Mouse (Mus musculus): Measurements from ENCODE around the gene Rbm39. TPM values are rescaled to one million over a fixed set of nuclear protein-coding genes. Genes with fewer than 3 reads are reported as not detected.

The Rbm39 gene
- 643 TPM in 1 of 2 replicates, not detected in the other for polyA plus RNA-seq (2012; ENCODE audit: insufficient read depth, insufficient read length, low replicate concordance, missing spikeins)

DNA sequence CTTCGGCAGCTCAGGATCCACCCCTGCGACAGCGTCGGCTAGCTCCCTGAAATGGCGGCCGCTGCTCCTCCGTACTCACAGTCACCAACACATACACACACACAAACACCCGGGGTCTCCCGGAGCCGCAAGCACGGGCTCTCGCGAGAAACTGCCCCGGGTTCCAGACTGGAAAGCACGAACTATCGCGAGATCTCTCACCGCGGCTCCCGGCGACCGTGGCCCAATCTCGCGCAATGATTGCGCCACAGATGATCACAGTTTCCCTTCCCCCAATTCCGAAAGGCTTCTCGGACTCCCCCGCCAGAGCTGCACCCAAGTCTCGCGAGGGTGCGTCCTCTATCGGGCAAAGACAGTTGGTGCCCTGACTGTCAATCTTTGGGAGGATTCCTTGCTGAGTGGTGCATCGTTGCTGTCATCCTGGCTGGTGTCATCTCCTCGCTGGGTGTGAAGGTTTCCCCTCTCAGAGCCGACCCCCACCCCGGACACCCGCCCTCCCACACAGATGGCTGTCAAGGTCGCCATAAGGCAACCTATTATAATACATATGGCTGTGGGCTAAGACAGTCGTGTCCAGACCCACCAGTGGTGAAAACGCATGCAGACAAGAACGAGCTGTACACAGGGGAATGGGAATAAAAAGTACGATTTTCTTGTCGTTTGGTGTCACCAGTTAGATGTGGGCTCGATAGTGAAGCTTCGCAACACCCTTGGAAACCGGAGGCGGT, at the start of gene Rbm39:
Rbm39 (minus strand) TSS at position 145 of the 728 bp plus-strand sequence.
- TF ChIP-seq CTCF (IDR thresholded peaks at IDR 0.05; ENCODE audit: insufficient read depth, low read depth, low read length): no peak
- peak; percentile 82 for TF ChIP-seq POLR2A (IDR thresholded peaks at IDR 0.05; ENCODE audit: insufficient read depth, low read depth, low read length)
- under 1% methylated on average over 47 of the region's 47 CpGs for WGBS
- peak within 1 kb of the TSS; percentile 68 for H3K4me3 ChIP-seq (ENCODE audit: insufficient read depth, low read depth, low read length)
- peaks cover 2% of the 10 kb centered on the region; the same call in 1 of the 2 replicates for H3K4me1 ChIP-seq (ENCODE audit: control insufficient read depth, insufficient read depth, low read length)
- H3K27ac ChIP-seq (ENCODE audit: insufficient read depth, low read depth, low read length): peak within 1 kb of the TSS; percentile 100

DNA sequence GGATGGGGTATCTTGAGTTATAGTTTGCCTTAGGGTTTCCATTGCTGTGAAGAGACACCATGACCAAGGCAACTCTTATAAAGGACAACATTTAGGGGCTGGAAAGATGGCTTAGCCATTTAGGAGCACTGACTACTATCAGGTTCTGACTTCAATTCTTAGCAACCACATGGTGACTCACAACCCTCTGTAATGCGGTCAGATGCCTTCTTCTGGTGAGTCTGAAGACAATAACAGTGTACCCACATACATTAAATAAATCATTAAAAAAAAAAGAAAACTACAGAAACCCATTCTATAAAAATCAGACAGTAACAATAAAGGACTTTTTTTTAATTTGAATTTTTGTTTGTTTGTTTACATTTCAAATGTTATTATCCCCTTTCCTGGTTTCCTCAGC, 49.1 kb upstream of the Rbm39 start:
- WGBS: 39% methylated on average over 1 of the region's 1 CpGs
- no peak overlapping the region for H3K27ac ChIP-seq (ENCODE audit: insufficient read depth, low read depth, low read length)
- TF ChIP-seq CTCF (IDR thresholded peaks at IDR 0.05; ENCODE audit: insufficient read depth, low read depth, low read length): no peak
- no peak for TF ChIP-seq POLR2A (IDR thresholded peaks at IDR 0.05; ENCODE audit: insufficient read depth, low read depth, low read length)
- no peaks in the 10 kb centered on the region for H3K4me1 ChIP-seq (ENCODE audit: control insufficient read depth, insufficient read depth, low read length)
- no peak overlapping the region for H3K4me3 ChIP-seq (ENCODE audit: insufficient read depth, low read depth, low read length)

DNA sequence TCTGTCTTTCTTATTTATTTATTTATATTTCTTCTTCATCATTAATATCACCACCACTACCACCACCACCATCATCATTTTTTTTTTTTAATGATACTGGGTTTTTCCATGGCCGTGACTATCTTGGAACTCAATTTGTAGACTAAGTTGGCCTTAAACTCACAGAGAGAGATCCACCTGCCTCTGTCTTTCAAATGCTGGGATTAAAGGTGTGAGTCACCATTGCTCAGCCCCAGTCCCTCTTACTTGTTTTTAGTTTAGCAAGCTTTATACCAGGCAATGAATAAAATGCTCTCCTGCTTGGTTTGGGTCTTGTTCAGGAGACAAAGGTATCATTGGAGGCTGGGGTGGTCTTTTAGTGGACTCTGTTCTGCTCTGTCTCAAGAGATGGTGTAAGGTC, 47.7 kb upstream of the Rbm39 start:
- no peak overlapping the region for H3K27ac ChIP-seq (ENCODE audit: insufficient read depth, low read depth, low read length)
- TF ChIP-seq CTCF (IDR thresholded peaks at IDR 0.05; ENCODE audit: insufficient read depth, low read depth, low read length) (no peak), POLR2A (IDR thresholded peaks at IDR 0.05; ENCODE audit: insufficient read depth, low read depth, low read length) (no peak)
- WGBS: 83% methylated on average over 1 of the region's 1 CpGs
- H3K4me1 ChIP-seq (ENCODE audit: control insufficient read depth, insufficient read depth, low read length): 0 out of 2 replicates have a peak, but pooled peaks cover 2% of the 10 kb centered on the region
- no peak overlapping the region for H3K4me3 ChIP-seq (ENCODE audit: insufficient read depth, low read depth, low read length)

DNA sequence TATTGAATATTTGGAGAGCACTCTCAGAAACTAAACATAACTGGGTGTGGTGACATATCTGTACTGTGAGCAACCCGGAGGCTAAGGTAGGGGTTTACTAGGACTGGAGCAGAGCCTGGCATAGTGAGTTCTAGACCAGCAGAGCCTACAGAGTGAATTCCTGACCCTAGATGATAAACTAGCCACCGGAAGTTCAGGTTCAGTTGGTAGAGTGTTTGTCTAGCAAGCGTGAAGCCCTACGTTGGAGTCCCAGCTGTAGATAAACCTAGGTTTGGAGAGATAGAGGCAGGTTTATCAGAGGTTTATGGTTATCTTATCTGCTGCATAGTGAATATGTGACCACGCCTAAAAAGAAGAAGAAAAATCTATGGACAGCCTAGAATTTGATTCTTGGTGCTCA, 44.0 kb upstream of the Rbm39 start:
- TF ChIP-seq POLR2A (IDR thresholded peaks at IDR 0.05; ENCODE audit: insufficient read depth, low read depth, low read length): no peak
- no peak for TF ChIP-seq CTCF (IDR thresholded peaks at IDR 0.05; ENCODE audit: insufficient read depth, low read depth, low read length)
- Histone ChIP-seq H3K4me1 (ENCODE audit: control insufficient read depth, insufficient read depth, low read length) (0 out of 2 replicates have a peak, but pooled peaks cover 2% of the 10 kb centered on the region), H3K4me3 (ENCODE audit: insufficient read depth, low read depth, low read length) (no peak overlapping the region), H3K27ac (ENCODE audit: insufficient read depth, low read depth, low read length) (no peak overlapping the region)
- WGBS: 94% methylated on average over 5 of the region's 5 CpGs

DNA sequence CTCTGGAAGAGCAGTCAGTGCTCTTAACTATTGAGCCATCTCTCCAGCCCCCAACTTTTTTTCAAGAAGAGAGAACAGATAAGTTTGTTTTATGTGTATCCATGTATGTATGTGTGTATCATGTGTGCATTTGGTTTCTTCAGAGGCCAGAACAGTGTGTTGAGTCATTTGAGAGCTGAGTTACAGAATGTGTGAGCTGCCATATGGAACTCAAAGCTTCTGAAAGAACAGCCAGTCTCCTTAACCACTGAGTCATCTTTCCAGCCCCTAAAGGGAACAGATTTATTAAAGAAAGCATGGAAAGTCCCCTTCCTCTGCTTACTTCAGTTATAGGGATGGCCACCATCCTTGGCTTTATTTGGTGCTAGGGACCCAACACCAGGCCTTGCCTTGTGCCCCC, 42.1 kb upstream of the Rbm39 start:
- H3K4me1 ChIP-seq (ENCODE audit: control insufficient read depth, insufficient read depth, low read length): 0 out of 2 replicates have a peak, but pooled peaks cover 2% of the 10 kb centered on the region
- no peak overlapping the region for H3K27ac ChIP-seq (ENCODE audit: insufficient read depth, low read depth, low read length)
- TF ChIP-seq POLR2A (IDR thresholded peaks at IDR 0.05; ENCODE audit: insufficient read depth, low read depth, low read length) (no peak), CTCF (IDR thresholded peaks at IDR 0.05; ENCODE audit: insufficient read depth, low read depth, low read length) (no peak)
- H3K4me3 ChIP-seq (ENCODE audit: insufficient read depth, low read depth, low read length): no peak overlapping the region

DNA sequence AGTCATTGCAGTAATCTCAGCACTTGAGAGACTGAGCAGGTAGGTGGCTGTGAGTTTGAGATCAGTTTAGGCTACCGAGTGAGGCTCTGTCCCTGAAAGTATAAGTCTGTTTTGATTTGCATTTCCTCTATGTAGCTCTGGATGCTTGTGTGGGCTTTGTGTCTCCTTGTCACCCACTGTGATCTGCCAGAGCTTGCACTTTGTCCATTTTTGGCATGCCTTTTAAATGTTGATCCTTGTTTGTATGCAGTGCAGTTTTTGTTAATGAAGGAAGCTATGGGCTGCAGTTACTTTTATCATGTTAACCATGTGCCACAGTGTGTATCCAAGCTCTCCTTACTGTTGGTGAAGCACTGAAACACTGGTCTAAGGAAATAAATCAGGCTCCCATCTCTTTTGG, 37.7 kb upstream of the Rbm39 start:
- no peak overlapping the region for H3K4me3 ChIP-seq (ENCODE audit: insufficient read depth, low read depth, low read length)
- no peaks in the 10 kb centered on the region for H3K4me1 ChIP-seq (ENCODE audit: control insufficient read depth, insufficient read depth, low read length)
- no peak overlapping the region for H3K27ac ChIP-seq (ENCODE audit: insufficient read depth, low read depth, low read length)
- WGBS: 34% methylated on average over 1 of the region's 1 CpGs
- TF ChIP-seq POLR2A (IDR thresholded peaks at IDR 0.05; ENCODE audit: insufficient read depth, low read depth, low read length) (no peak), CTCF (IDR thresholded peaks at IDR 0.05; ENCODE audit: insufficient read depth, low read depth, low read length) (no peak)

DNA sequence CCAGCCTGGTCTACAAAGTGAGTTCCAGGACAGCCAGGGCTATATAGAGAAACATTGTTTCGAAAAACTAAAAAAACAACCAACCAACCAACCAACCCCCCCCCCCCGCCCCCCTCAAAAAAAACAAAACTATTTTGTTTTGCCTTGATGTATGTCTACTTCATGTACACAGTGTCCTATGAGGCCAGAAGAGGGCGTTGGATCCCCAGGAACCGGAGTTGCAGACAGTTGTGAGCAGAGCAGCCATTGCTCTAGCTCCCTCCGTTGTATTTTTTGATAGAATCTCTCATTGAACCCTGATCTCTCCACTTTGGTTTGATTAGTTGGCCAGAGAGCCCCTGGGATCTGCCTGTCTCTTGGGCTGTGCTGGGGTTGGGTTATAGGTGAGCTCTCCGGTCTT, 23.9 kb upstream of the Rbm39 start:
- no peak for TF ChIP-seq CTCF (IDR thresholded peaks at IDR 0.05; ENCODE audit: insufficient read depth, low read depth, low read length)
- no peak for TF ChIP-seq POLR2A (IDR thresholded peaks at IDR 0.05; ENCODE audit: insufficient read depth, low read depth, low read length)
- WGBS: 90% methylated on average over 6 of the region's 6 CpGs
- peaks cover 8% of the 10 kb centered on the region for H3K4me1 ChIP-seq (ENCODE audit: control insufficient read depth, insufficient read depth, low read length)
- H3K4me3 ChIP-seq (ENCODE audit: insufficient read depth, low read depth, low read length): no peak overlapping the region
- H3K27ac ChIP-seq (ENCODE audit: insufficient read depth, low read depth, low read length): no peak overlapping the region

DNA sequence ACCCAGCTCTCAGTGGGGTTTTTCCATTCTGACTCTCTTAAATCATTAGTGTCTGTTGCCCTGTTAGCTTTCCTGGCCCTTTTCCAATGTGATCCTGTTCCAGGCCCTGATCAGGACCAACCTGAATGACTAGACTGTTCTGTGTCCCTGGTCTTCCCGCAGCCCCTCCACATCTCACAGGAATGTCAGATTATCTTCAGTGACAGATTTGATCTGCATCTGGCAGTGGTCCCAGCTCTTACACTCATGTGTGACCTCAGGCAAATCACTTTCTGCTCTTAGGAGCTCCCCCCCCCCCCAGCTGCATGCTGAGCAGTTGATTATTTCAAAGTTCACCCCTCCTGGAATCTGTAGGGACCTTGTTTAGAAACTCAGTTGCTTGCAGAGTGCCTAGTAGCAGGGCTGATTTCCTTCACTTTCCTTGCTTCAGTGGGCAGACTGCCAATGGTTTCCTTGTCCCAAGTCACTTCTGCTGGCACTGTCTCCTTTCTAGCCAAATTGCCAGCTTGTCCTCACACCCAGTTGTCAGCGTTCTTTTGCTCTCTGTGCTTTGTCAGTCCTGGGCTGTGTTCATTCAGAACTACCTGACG, 22.9 kb upstream of the Rbm39 start:
- WGBS: 35% methylated on average over 3 of the region's 3 CpGs
- Histone ChIP-seq H3K4me1 (ENCODE audit: control insufficient read depth, insufficient read depth, low read length) (peaks cover 8% of the 10 kb centered on the region), H3K4me3 (ENCODE audit: insufficient read depth, low read depth, low read length) (no peak overlapping the region), H3K27ac (ENCODE audit: insufficient read depth, low read depth, low read length) (peak overlapping the region; percentile 6; the same call in 1 of the 2 replicates)
- TF ChIP-seq CTCF (IDR thresholded peaks at IDR 0.05; ENCODE audit: insufficient read depth, low read depth, low read length) (no peak), POLR2A (IDR thresholded peaks at IDR 0.05; ENCODE audit: insufficient read depth, low read depth, low read length) (no peak)

DNA sequence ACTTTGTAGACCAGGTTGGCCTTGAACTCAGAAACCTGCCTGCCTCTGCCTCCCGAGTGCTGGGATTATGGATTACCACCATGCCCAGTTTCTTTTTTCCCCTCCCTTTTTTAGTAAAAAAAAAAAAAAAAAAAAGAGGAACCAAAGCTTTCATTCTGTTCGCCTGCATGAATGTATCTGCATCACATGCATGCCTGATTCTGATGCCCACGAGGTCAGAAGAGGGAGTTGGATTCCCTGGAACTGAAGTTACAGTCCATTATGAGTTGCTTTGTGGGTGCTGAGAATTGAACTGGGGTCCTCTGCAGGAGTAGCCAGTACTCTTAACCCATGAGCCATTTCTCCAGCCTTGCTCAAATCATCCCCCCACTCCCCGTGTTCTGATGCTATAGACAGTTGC, 21.4 kb upstream of the Rbm39 start:
- Histone ChIP-seq H3K27ac (ENCODE audit: insufficient read depth, low read depth, low read length) (no peak overlapping the region), H3K4me3 (ENCODE audit: insufficient read depth, low read depth, low read length) (no peak overlapping the region), H3K4me1 (ENCODE audit: control insufficient read depth, insufficient read depth, low read length) (peaks cover 8% of the 10 kb centered on the region)
- 83% methylated on average over 4 of the region's 4 CpGs for WGBS
- TF ChIP-seq POLR2A (IDR thresholded peaks at IDR 0.05; ENCODE audit: insufficient read depth, low read depth, low read length): no peak
- no peak for TF ChIP-seq CTCF (IDR thresholded peaks at IDR 0.05; ENCODE audit: insufficient read depth, low read depth, low read length)

Measured in olfactory bulb, adult 2 months (tissue).